ENCODE assay signal across 7 mouse cellular contexts in the genomic region with DNA sequence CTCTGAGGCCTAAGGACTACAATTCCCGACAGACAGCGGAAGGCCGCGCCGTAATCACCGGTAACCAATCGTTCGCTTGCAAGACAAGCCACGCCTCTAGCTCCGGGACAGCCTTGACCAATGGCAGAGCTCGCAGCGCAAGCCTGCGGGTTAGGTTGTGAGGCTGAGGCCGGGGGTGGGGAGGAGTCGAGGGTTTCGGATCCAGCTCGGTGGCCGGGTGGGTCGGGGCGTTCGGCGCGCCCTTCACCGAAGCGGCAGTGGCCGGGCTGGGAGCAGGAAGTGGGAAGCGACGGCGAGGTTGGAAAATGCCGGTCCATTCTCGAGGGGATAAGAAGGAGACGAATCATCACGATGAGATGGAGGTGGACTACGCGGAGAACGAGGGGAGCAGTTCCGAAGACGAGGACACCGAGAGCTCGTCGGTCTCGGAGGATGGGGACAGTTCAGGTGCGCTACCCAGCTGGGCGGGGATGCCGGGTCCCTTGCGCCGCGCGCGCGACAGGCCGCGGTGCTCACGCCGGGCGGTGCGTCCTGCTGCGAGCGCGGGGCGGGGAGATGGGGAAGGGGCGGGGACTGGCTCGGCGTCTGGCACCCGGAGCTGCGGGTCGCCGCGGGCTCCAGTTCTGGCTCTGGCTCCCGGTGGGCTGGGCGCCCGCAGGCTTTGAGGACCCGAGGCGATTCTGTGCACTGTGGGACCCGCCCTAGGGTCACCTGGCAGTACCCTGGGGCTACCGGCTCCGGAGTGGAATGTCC. TPM values are rescaled to one million over a fixed set of nuclear protein-coding genes. Genes with fewer than 3 reads are reported as not detected.
A peak's percentile ranks its signal among the peaks of the same experiment; 100 is the strongest.
DNase-seq lines count a peak whose midpoint lies in the region; ATAC-seq and TF ChIP-seq lines count a peak whose summit lies in the region.

A gene (plus strand): TSS at position 126 of the 753 bp plus-strand sequence.

- TF ChIP-seq POLR2A in kidney, adult 2 months (IDR thresholded peaks at IDR 0.05; ENCODE audit: low read depth, low read length): peak; percentile 11
- TF ChIP-seq POLR2A in spleen, adult 2 months (IDR thresholded peaks at IDR 0.05; ENCODE audit: low read depth, low read length): peak; percentile 12

- peak; percentile 94 for DNase-seq in adrenal gland, postnatal 25 days
- peak; percentile 100 for DNase-seq in heart, adult 11 months
- peak; percentile 99 for DNase-seq in kidney, adult 2 months
- peak; percentile 93 to 94 for DNase-seq in spleen, adult 2 months (ENCODE audit: low read depth in 1 of 2, low spot score in 2 of 2)

- 2% methylated on average over 71 of the region's 77 CpGs for WGBS in embryonic facial prominence, embryonic 12.5 days
- under 1% methylated on average over 77 of the region's 77 CpGs for WGBS in kidney, adult 2 months
- under 1% methylated on average over 76 of the region's 77 CpGs for WGBS in limb, embryonic 12.5 days
- WGBS in midbrain, embryonic 15.5 days: under 1% methylated on average over 74 of the region's 77 CpGs
- WGBS in spleen, adult 2 months: under 1% methylated on average over 77 of the region's 77 CpGs

- no peak for TF ChIP-seq CTCF in kidney, adult 2 months (conservative IDR thresholded peaks at IDR 0.05; ENCODE audit: insufficient read depth, insufficient read length, low read depth, low read length)
- no peak for TF ChIP-seq CTCF in spleen, adult 2 months (IDR thresholded peaks at IDR 0.05; ENCODE audit: extremely low read depth, insufficient read depth, insufficient read length, insufficient replicate concordance)

- H3K9me3 ChIP-seq in embryonic facial prominence, embryonic 12.5 days: no peaks in the 10 kb centered on the region
- no peaks in the 10 kb centered on the region for H3K9me3 ChIP-seq in limb, embryonic 12.5 days
- no peaks in the 10 kb centered on the region for H3K9me3 ChIP-seq in midbrain, embryonic 15.5 days

- H3K4me1 ChIP-seq in embryonic facial prominence, embryonic 12.5 days: peaks cover 12% of the 10 kb centered on the region
- no peaks in the 10 kb centered on the region; the same call in 1 of the 2 replicates for H3K4me1 ChIP-seq in kidney, adult 2 months (ENCODE audit: control insufficient read depth, insufficient read depth, low read length)
- H3K4me1 ChIP-seq in limb, embryonic 12.5 days (replicated peaks): peaks cover 9% of the 10 kb centered on the region
- H3K4me1 ChIP-seq in midbrain, embryonic 15.5 days: peaks cover 10% of the 10 kb centered on the region
- peaks cover 2% of the 10 kb centered on the region; the same call in 1 of the 2 replicates for H3K4me1 ChIP-seq in spleen, adult 2 months (ENCODE audit: control insufficient read depth, insufficient read depth, insufficient read length)

- no peaks in the 10 kb centered on the region for H3K27me3 ChIP-seq in embryonic facial prominence, embryonic 12.5 days
- no peaks in the 10 kb centered on the region for H3K27me3 ChIP-seq in kidney, adult 2 months (replicated peaks; ENCODE audit: control insufficient read depth, insufficient read depth, low read length)
- H3K27me3 ChIP-seq in limb, embryonic 12.5 days: no peaks in the 10 kb centered on the region
- no peaks in the 10 kb centered on the region for H3K27me3 ChIP-seq in midbrain, embryonic 15.5 days (replicated peaks)
- H3K27me3 ChIP-seq in spleen, adult 2 months (ENCODE audit: control insufficient read depth, insufficient read depth, low read length): no peaks in the 10 kb centered on the region

- peak within 1 kb of the TSS; percentile 80 for H3K4me3 ChIP-seq in embryonic facial prominence, embryonic 12.5 days
- peak within 1 kb of the TSS; percentile 98 for H3K4me3 ChIP-seq in kidney, adult 2 months (ENCODE audit: insufficient read depth, low read depth, low read length)
- H3K4me3 ChIP-seq in limb, embryonic 12.5 days (replicated peaks): peak within 1 kb of the TSS; percentile 71
- H3K4me3 ChIP-seq in midbrain, embryonic 15.5 days: peak within 1 kb of the TSS; percentile 71
- H3K4me3 ChIP-seq in spleen, adult 2 months (ENCODE audit: extremely low read depth, insufficient read depth, insufficient read length): peak within 1 kb of the TSS; percentile 83

- H3K27ac ChIP-seq in embryonic facial prominence, embryonic 12.5 days: peak within 1 kb of the TSS; percentile 94
- H3K27ac ChIP-seq in kidney, adult 2 months (ENCODE audit: insufficient read depth, low read depth, low read length): peak within 1 kb of the TSS; percentile 95
- peak within 1 kb of the TSS; percentile 93 for H3K27ac ChIP-seq in limb, embryonic 12.5 days
- peak within 1 kb of the TSS; percentile 94 for H3K27ac ChIP-seq in midbrain, embryonic 15.5 days
- peak within 1 kb of the TSS; percentile 88 for H3K27ac ChIP-seq in spleen, adult 2 months (ENCODE audit: insufficient read depth, low read length)

- peak; percentile 99 for ATAC-seq in embryonic facial prominence, embryonic 12.5 days (ENCODE audit: insufficient number of reproducible peaks, insufficient read depth, low FRiP score, low TSS enrichment)
- ATAC-seq in limb, embryonic 12.5 days (ENCODE audit: insufficient number of reproducible peaks, insufficient read depth, low FRiP score, low TSS enrichment, low read depth): peak; percentile 99
- peak; percentile 100 for ATAC-seq in midbrain, embryonic 15.5 days (replicated peaks)

- H3K4me2 ChIP-seq in embryonic facial prominence, embryonic 12.5 days (replicated peaks): peak within 1 kb of the TSS; percentile 77
- H3K4me2 ChIP-seq in limb, embryonic 12.5 days: peak within 1 kb of the TSS; percentile 80
- peak within 1 kb of the TSS; percentile 63 for H3K4me2 ChIP-seq in midbrain, embryonic 15.5 days

- peak within 1 kb of the TSS; percentile 69 for H3K9ac ChIP-seq in embryonic facial prominence, embryonic 12.5 days
- peak within 1 kb of the TSS; percentile 76 for H3K9ac ChIP-seq in limb, embryonic 12.5 days (replicated peaks)
- H3K9ac ChIP-seq in midbrain, embryonic 15.5 days: peak within 1 kb of the TSS; percentile 82

- H3K36me3 ChIP-seq in embryonic facial prominence, embryonic 12.5 days: peaks cover 7% of the 10 kb centered on the region; the same call in 1 of the 2 replicates
- H3K36me3 ChIP-seq in kidney, adult 2 months (ENCODE audit: control insufficient read depth, insufficient read depth, low read length): no peaks in the 10 kb centered on the region
- H3K36me3 ChIP-seq in limb, embryonic 12.5 days: no peaks in the 10 kb centered on the region; the same call in 1 of the 2 replicates
- H3K36me3 ChIP-seq in midbrain, embryonic 15.5 days (replicated peaks): no peaks in the 10 kb centered on the region; the same call in 1 of the 2 replicates
- H3K36me3 ChIP-seq in spleen, adult 2 months (ENCODE audit: control insufficient read depth, insufficient read depth, low read length): peaks cover 1% of the 10 kb centered on the region; the same call in 1 of the 2 replicates

RNA-seq across cellular contexts. Expression of the gene that starts here (rescaled TPM):
- 35.0 and 56.1 TPM in 2 replicates for total RNA-seq in adrenal gland, postnatal 25 days (2021)
- 49.2 and 50.9 TPM in 2 replicates for polyA plus RNA-seq in embryonic facial prominence, embryonic 12.5 days (2016; fragmentation: Nextera tagmentation; extraction: Ambion mirVana)
- polyA plus RNA-seq in kidney, adult 2 months (2012; rRNA removed): 11.3 and 15.1 TPM in 2 replicates
- 49.8 and 53.3 TPM in 2 replicates for polyA plus RNA-seq in limb, embryonic 12.5 days (2016; fragmentation: Nextera tagmentation; extraction: Ambion mirVana)
- polyA plus RNA-seq in midbrain, embryonic 15.5 days (2015; fragmentation: Nextera tagmentation; extraction: Ambion mirVana): 60.8 and 61.7 TPM in 2 replicates
- 4.8 and 5.5 TPM in 2 replicates for polyA plus RNA-seq in spleen, adult 2 months (2012; rRNA removed)

Comparison
In these comparisons a context has a peak if more than half of its experiments do, and no peak if none do; other contexts are left out.
1. Peak in every context shown above with its lines: DNase-seq, ATAC-seq, H3K4me3 ChIP-seq and H3K27ac ChIP-seq.